Mouse (Mus musculus) layer of hippocampus, adult 2 months (tissue): ENCODE measurements around the gene Cstf1. TPM values are rescaled to one million over a fixed set of nuclear protein-coding genes. Genes with fewer than 3 reads are reported as not detected.

ENCODE experiments used
- DNase-seq, 2 experiments: peaks; one replicate each; pipeline ENCODE4 v3.0.0; 2022; ENCODE audit warnings: low spot score in 2 of 2
- H3K27ac ChIP-seq: fragments of 200-600 bp; 2 replicates; pipeline ENCODE4 v1.8.1; 2022
- H3K4me3 ChIP-seq: fragments of 200-600 bp; 2 replicates; pipeline ENCODE4 v1.8.1; 2022; ENCODE audit warnings: mild to moderate bottlenecking
- CTCF ChIP-seq: fragments of 200-600 bp; conservative IDR thresholded peaks from 2 replicates; pipeline ENCODE4 v1.8.1; 2022; ENCODE audit warnings: antibody characterized with exemption, mild to moderate bottlenecking, moderate library complexity
- long read RNA-seq, 2 experiments: library from polyadenylated mRNA; stranded (forward); transcript quantifications; one replicate each; pipeline ENCODE4 v2.0.0; 2021; ENCODE audit warnings: borderline mapping rate in 2 of 2
- total RNA-seq, 2 experiments: library from RNA; stranded (reverse); gene quantifications; 2 replicates each; pipeline ENCODE4 v1.2.3; 2021

The Cstf1 gene
- total RNA-seq, result 10 to 100 TPM; 27.7 to 28.5 TPM
- long read RNA-seq, experiment 1, transcript Cstf1-201 (6 exons, 3,451 nt), result major isoform, 21 of 32 reads
- long read RNA-seq, experiment 1, partial matches to known transcripts, result 5 of 32 reads
- long read RNA-seq, experiment 1, other reads (novel, unspliced or antisense), result 6 of 32 reads
- long read RNA-seq, experiment 2, transcript Cstf1-201 (6 exons, 3,451 nt), result major isoform, 18 of 32 reads
- long read RNA-seq, experiment 2, partial matches to known transcripts, result 3 of 32 reads
- long read RNA-seq, experiment 2, other reads (novel, unspliced or antisense), result 11 of 32 reads

DNA sequence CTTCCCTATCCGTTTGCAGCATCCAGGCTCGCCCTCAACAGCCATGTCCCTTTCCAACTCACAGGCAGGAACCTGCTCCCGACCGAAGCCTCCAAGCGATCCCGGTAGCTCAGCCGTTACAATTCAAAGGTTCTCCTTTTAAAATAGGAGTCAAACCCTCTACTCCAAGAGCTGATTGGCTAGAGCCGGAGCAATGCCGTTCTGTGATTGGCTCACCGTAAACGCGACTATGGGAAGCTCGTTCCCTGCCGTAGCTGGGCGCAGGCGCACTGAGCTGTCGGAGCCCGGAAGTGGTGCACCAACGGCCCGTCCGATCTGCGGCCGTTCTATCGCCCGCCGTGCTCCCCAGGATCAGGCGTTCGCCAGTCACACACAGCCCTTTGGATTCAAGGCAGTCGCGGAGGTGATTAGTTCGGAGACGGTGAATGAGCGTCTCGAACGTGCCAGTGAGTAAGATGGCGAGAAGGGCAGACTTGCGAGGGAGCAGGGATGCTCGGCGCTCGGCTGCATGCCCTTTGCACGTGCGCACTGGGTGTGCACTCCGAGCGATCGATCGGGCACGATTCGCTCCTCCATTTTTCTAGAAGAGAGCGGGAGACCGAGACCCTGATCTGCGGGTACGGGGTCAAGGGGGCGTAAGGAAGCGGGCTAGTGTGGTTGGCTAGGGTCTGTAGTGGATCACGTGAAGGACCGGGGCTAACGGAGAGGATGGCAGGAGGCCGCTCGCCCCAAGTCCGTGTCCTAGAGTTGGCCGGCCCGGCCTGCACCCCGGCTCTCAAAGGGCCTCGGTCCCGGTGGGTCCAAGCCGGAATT, at the start of gene Cstf1, which contains the start of gene Aurka:
Gene Cstf1, plus strand, starts transcription at position 271 of the 813 bp plus-strand sequence.
Gene Aurka, minus strand, starts transcription at position 125 of the 813 bp plus-strand sequence.
- H3K27ac ChIP-seq, result peak within 1 kb of the TSS; percentile 99
- TF ChIP-seq CTCF, result no peak
- peak; percentile 90 to 94 for DNase-seq
- peak within 1 kb of the TSS; percentile 95 for H3K4me3 ChIP-seq

DNA sequence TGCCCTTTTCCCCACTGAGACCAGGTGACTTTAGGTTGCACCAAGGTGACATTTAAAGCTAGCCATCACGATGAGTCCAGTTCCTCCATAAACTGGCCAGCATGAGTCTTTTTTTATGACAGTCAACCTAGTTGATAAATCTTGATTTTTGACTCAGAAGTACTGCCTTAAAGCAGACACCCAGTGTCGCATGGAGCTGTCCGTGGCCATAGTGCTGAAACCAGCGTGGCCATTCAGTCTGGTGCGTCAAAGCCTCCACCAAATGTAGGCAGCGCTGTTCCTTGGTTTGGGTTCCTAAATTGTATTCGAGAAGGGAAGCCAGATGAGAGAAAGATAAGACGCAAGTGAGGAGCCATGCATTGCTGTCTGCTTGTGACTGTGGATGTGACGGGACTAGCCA, 49.6 kb upstream of the Cstf1 start:
- no peak for TF ChIP-seq CTCF
- DNase-seq, result no peak

GRCm38 (mm10) chr2:172328248-172328647, 42.2 kb upstream of the Cstf1 start:
- Histone ChIP-seq H3K27ac (no peak overlapping the region), H3K4me3 (no peak overlapping the region)
- DNase-seq, result no peak
- TF ChIP-seq CTCF, result no peak

More for the DNA sequence above, 49.6 kb upstream of the Cstf1 start:
- no peak overlapping the region for H3K4me3 ChIP-seq
- H3K27ac ChIP-seq, result no peak overlapping the region

- H3K27ac ChIP-seq, result no peak overlapping the region
- no peak overlapping the region for H3K4me3 ChIP-seq
- peak; percentile 75 to 86 for DNase-seq
- TF ChIP-seq CTCF, result peak; percentile 93
Observed at GRCm38 (mm10) chr2:172329179-172329578, 41.3 kb upstream of the Cstf1 start.

- no peak for DNase-seq
- Histone ChIP-seq H3K4me3 (no peak overlapping the region), H3K27ac (no peak overlapping the region)
- TF ChIP-seq CTCF, result no peak
Observed at GRCm38 (mm10) chr2:172338206-172338942, 32.1 kb upstream of the Cstf1 start.

DNA sequence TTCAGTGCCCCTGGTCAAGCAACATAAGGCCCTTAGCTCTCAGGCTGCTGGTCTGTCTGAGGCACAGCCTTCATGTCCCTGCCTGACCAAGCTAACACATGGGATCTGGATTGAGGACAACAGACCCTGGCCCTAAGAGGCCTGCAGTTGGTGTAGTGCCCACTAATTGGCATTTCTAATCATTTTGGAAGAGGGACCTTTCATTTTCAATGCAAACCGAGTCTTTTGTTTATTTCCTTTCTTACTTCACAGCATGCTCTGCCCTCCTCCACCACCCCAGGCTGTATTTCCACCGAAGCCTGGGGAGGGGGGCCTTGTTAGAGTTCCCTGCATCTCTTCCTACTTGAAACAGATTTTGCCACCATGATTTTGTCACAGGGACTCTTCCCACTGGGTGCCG, 29.5 kb upstream of the Cstf1 start:
- TF ChIP-seq CTCF, result no peak
- Histone ChIP-seq H3K4me3 (no peak overlapping the region), H3K27ac (no peak overlapping the region)
- DNase-seq, result no peak

DNA sequence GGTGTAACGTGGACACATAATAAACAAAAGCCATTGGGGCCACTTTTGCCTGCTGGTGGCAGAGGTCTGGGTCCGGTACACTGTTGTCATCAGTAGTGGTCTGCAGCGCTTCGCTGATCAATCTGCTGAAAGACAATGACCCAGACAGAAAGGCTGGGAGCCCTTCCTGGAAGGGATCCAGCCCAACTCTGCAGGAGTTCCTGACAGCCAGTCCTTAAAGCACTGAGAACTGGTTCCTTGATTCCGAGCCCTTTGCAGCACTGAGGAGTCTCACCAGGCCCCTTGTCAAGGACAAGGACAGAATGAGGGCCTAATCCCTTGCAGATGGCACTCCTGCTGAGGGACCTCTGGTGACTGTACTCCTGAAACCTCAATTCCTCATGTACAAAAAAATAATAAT, 28.9 kb upstream of the Cstf1 start:
- H3K4me3 ChIP-seq, result no peak overlapping the region
- DNase-seq, result no peak
- H3K27ac ChIP-seq, result no peak overlapping the region
- TF ChIP-seq CTCF, result no peak

DNA sequence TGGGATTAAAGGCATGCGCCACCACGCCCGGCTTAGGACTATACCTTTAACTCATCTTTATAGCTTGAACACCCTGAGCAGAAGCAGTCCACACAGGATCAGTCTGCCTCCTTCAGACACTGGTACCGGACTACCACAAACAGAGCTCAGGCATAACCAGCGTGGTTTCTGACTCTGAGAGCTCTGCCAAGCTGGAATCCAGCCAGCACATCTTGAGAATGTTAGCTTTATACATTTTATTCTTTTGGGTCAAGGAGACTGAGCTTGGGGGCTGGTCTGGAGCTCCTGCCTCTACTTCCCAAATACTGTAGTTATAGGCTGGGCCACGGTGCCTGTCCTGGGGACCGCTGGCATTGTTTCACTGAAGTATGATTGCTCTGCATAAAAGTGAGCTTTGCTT, 26.7 kb upstream of the Cstf1 start:
- H3K27ac ChIP-seq, result no peak overlapping the region
- no peak for DNase-seq
- H3K4me3 ChIP-seq, result no peak overlapping the region
- TF ChIP-seq CTCF, result no peak

DNA sequence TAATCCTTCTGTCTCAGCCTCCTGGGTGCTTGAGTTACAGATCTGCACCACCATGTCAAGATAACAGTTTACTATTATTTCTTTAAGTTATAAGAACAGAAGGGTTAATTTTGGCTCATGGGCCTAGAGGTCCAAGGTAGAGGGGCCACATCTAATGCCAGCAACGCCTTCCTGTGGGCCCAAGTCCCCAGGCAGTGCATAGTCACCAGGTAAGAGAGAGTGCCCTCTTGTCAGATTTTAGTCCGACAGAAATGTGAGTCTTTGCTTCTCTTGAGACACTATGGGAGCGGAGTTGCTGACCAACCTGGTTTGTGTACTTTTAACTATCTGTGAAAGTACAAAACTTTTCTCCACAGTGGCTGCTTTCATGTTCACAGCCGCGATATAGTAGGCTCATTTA, 25.8 kb upstream of the Cstf1 start:
- H3K4me3 ChIP-seq, result peak overlapping the region; percentile 84
- no peak for TF ChIP-seq CTCF
- DNase-seq, result no peak
- peak overlapping the region; percentile 24; the same call in 1 of the 2 replicates for H3K27ac ChIP-seq

GRCm38 (mm10) chr2:172345258-172345738, 25.2 kb upstream of the Cstf1 start, which contains the start of gene Fam210b:
Gene Fam210b, plus strand, starts transcription at chr2:172345565.
- no peak for TF ChIP-seq CTCF
- Histone ChIP-seq H3K27ac (peak within 1 kb of the TSS; percentile 85), H3K4me3 (peak within 1 kb of the TSS; percentile 84)
- peak; percentile 94 to 97 for DNase-seq

- Histone ChIP-seq H3K4me3 (peak overlapping the region; percentile 84), H3K27ac (peak overlapping the region; percentile 85)
- no peak; the same call in 1 of the 2 replicates for TF ChIP-seq CTCF
- DNase-seq, result no peak
Observed at GRCm38 (mm10) chr2:172346034-172346929, 24.2 kb upstream of the Cstf1 start.

DNA sequence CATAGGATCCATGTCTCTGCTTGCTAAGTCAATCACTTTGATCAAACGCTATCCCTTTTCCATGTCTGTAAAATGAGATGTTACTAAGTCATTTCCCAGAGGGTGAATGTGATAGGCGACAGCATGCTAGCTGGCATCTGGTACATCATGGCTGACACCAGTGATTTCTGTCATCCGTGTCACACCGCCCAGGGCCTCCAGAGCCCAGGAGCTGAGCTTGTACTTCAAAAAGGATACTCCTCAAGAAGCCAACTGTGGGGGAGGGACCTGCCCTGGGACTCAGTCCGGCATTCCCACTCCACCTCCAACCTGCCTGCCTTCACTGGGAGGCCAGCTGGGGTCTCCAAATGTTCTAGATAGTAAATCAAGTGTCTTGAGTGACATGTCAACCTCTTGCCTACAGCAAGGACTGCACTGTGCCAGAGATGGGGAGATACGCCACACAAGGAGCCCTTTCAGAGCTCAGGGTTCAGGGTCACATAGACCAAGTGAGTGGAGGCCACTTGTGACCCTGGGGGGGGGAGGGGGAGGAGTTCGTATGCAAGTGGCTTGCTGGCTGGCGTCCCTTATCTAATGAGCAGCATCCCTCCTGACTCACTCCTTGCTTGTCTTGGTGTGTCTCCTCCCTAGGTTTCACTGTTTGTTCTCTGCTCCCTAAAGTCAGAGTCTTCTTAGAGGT, 23.4 kb upstream of the Cstf1 start:
- Histone ChIP-seq H3K27ac (no peak overlapping the region), H3K4me3 (peak overlapping the region; percentile 84)
- TF ChIP-seq CTCF, result no peak
- no peak for DNase-seq
